Mouse (Mus musculus) hindbrain, embryonic 12.5 days (tissue): ENCODE results near the gene Cnnm1. TPM values are rescaled to one million over a fixed set of nuclear protein-coding genes. Genes with fewer than 3 reads are reported as not detected.

Experiments used
- ATAC-seq: fragments of 200-750 bp; cut with Nextera tagmentation; 2 replicates; pipeline ENCODE4 v1.8.0; 2017; ENCODE audit warnings: moderate TSS enrichment; ENCODE audit not compliant: low FRiP score
- H3K27ac ChIP-seq: fragments of 300-500 bp; sonication (generic); 2 replicates; pipeline ENCODE4 v1.5.1; 2016; ENCODE audit warnings: mild to moderate bottlenecking
- H3K27me3 ChIP-seq: fragments of 300-500 bp; sonication (generic); 2 replicates; pipeline ENCODE4 v1.6.1; 2016; ENCODE audit warnings: mild to moderate bottlenecking
- H3K36me3 ChIP-seq: fragments of 300-500 bp; sonication (generic); 2 replicates; pipeline ENCODE4 v1.6.1; 2016; ENCODE audit warnings: mild to moderate bottlenecking
- H3K4me1 ChIP-seq: fragments of 300-500 bp; sonication (generic); 2 replicates; pipeline ENCODE4 v1.6.1; 2016
- H3K4me2 ChIP-seq: fragments of 300-500 bp; sonication (generic); replicated peaks from 2 replicates; pipeline ENCODE4 v1.6.1; 2016; ENCODE audit warnings: mild to moderate bottlenecking
- H3K4me3 ChIP-seq: fragments of 300-500 bp; sonication (generic); 2 replicates; pipeline ENCODE4 v1.5.1; 2016; ENCODE audit warnings: mild to moderate bottlenecking
- H3K9ac ChIP-seq: fragments of 300-500 bp; sonication (generic); 2 replicates; pipeline ENCODE4 v1.6.1; 2016; ENCODE audit warnings: mild to moderate bottlenecking, moderate library complexity
- H3K9me3 ChIP-seq: fragments of 300-500 bp; sonication (generic); replicated peaks from 2 replicates; pipeline ENCODE4 v1.6.1; 2016; ENCODE audit warnings: mild to moderate bottlenecking
- WGBS: fragments of 180-500 bp; shearing (Covaris S2); methylation state at CpG from one replicate; pipeline ENCODE4 v1.1.7; 2016; 5-methylcytosine and 5-hydroxymethylcytosine counted together
- polyA plus RNA-seq: library from polyadenylated mRNA; unstranded; fragments of >200 nt; fragmentation: Nextera tagmentation; extraction: Ambion mirVana; gene quantifications from 2 replicates; pipeline ENCODE4 v1.2.1, GENCODE M21; 2016

The Cnnm1 gene
- polyA plus RNA-seq, 1 experiment from 2014 or later, result 0.67 TPM

- H3K9me3 ChIP-seq, result peaks cover 6% of the 10 kb centered on the region; the same call in 1 of the 2 replicates
- H3K4me1 ChIP-seq, result peaks cover 13% of the 10 kb centered on the region; the same call in 1 of the 2 replicates
- no peak overlapping the region for H3K4me2 ChIP-seq
- 84% methylated on average over 6 of the region's 6 CpGs for WGBS
- no peak overlapping the region for H3K4me3 ChIP-seq
- no peak for ATAC-seq
- no peak overlapping the region for H3K9ac ChIP-seq
- H3K36me3 ChIP-seq, result no peaks in the 10 kb centered on the region
- H3K27ac ChIP-seq, result no peak overlapping the region
- H3K27me3 ChIP-seq, result peaks cover 38% of the 10 kb centered on the region
These were observed 4.5 kb downstream of the Cnnm1 start for GRCm38 (mm10) chr19:43444636-43445205.

GRCm38 (mm10) chr19:43451563-43451962 is 11.3 kb downstream of the Cnnm1 start:
- Histone ChIP-seq H3K4me1 (no peaks in the 10 kb centered on the region), H3K9me3 (no peaks in the 10 kb centered on the region), H3K27ac (no peak overlapping the region), H3K27me3 (no peaks in the 10 kb centered on the region), H3K4me3 (no peak overlapping the region), H3K9ac (no peak overlapping the region), H3K4me2 (no peak overlapping the region), H3K36me3 (no peaks in the 10 kb centered on the region)
- ATAC-seq, result no peak
- 88% methylated on average over 10 of the region's 10 CpGs for WGBS

- no peaks in the 10 kb centered on the region for H3K9me3 ChIP-seq
- H3K9ac ChIP-seq, result no peak overlapping the region
- no peak overlapping the region for H3K4me3 ChIP-seq
- H3K27me3 ChIP-seq, result no peaks in the 10 kb centered on the region
- 87% methylated on average over 5 of the region's 5 CpGs for WGBS
- H3K4me2 ChIP-seq, result no peak overlapping the region
- no peak overlapping the region for H3K27ac ChIP-seq
- H3K4me1 ChIP-seq, result no peaks in the 10 kb centered on the region
- no peaks in the 10 kb centered on the region for H3K36me3 ChIP-seq
- ATAC-seq, result no peak
These were observed 11.9 kb downstream of the Cnnm1 start for GRCm38 (mm10) chr19:43452176-43452575.

GRCm38 (mm10) chr19:43453025-43453424 is 12.8 kb downstream of the Cnnm1 start:
- 92% methylated on average over 4 of the region's 4 CpGs for WGBS
- no peaks in the 10 kb centered on the region for H3K9me3 ChIP-seq
- H3K4me1 ChIP-seq, result no peaks in the 10 kb centered on the region
- H3K27ac ChIP-seq, result no peak overlapping the region
- H3K4me3 ChIP-seq, result no peak overlapping the region
- H3K9ac ChIP-seq, result no peak overlapping the region
- no peaks in the 10 kb centered on the region for H3K36me3 ChIP-seq
- no peak overlapping the region for H3K4me2 ChIP-seq
- no peaks in the 10 kb centered on the region for H3K27me3 ChIP-seq
- no peak for ATAC-seq

- Histone ChIP-seq H3K27me3 (no peaks in the 10 kb centered on the region), H3K4me1 (no peaks in the 10 kb centered on the region)
- 80% methylated on average over 4 of the region's 4 CpGs for WGBS
These were observed 19.7 kb downstream of the Cnnm1 start for GRCm38 (mm10) chr19:43459948-43460347.

GRCm38 (mm10) chr19:43460481-43460880 is 20.2 kb downstream of the Cnnm1 start:
- Histone ChIP-seq H3K4me1 (no peaks in the 10 kb centered on the region), H3K27ac (no peak overlapping the region), H3K36me3 (no peaks in the 10 kb centered on the region), H3K4me3 (no peak overlapping the region), H3K27me3 (no peaks in the 10 kb centered on the region), H3K9me3 (no peaks in the 10 kb centered on the region), H3K4me2 (no peak overlapping the region), H3K9ac (no peak overlapping the region)
- no peak for ATAC-seq
- WGBS, result 93% methylated on average over 12 of the region's 12 CpGs

More at GRCm38 (mm10) chr19:43459948-43460347, 19.7 kb downstream of the Cnnm1 start:
- H3K4me3 ChIP-seq, result no peak overlapping the region
- no peak overlapping the region for H3K4me2 ChIP-seq
- no peak overlapping the region for H3K27ac ChIP-seq
- H3K36me3 ChIP-seq, result no peaks in the 10 kb centered on the region
- no peak overlapping the region for H3K9ac ChIP-seq
- no peaks in the 10 kb centered on the region for H3K9me3 ChIP-seq
- ATAC-seq, result no peak

GRCm38 (mm10) chr19:43462141-43462540 is 21.9 kb downstream of the Cnnm1 start:
- H3K4me1 ChIP-seq, result no peaks in the 10 kb centered on the region
- H3K27ac ChIP-seq, result no peak overlapping the region
- H3K4me3 ChIP-seq, result no peak overlapping the region
- no peak for ATAC-seq
- no peak overlapping the region for H3K4me2 ChIP-seq
- no peak overlapping the region for H3K9ac ChIP-seq
- 93% methylated on average over 3 of the region's 3 CpGs for WGBS
- H3K36me3 ChIP-seq, result no peaks in the 10 kb centered on the region
- no peaks in the 10 kb centered on the region for H3K9me3 ChIP-seq
- no peaks in the 10 kb centered on the region for H3K27me3 ChIP-seq

- no peaks in the 10 kb centered on the region for H3K4me1 ChIP-seq
- no peaks in the 10 kb centered on the region for H3K27me3 ChIP-seq
- no peaks in the 10 kb centered on the region for H3K36me3 ChIP-seq
- WGBS, result 90% methylated on average over 7 of the region's 7 CpGs
- no peaks in the 10 kb centered on the region for H3K9me3 ChIP-seq
- H3K4me2 ChIP-seq, result no peak overlapping the region
- no peak overlapping the region for H3K9ac ChIP-seq
- H3K4me3 ChIP-seq, result no peak overlapping the region
- no peak for ATAC-seq
- no peak overlapping the region for H3K27ac ChIP-seq
These were observed 23.5 kb downstream of the Cnnm1 start for GRCm38 (mm10) chr19:43463546-43464293.

GRCm38 (mm10) chr19:43464294-43464687 is 24.1 kb downstream of the Cnnm1 start:
- H3K9me3 ChIP-seq, result no peaks in the 10 kb centered on the region
- H3K27ac ChIP-seq, result no peak overlapping the region
- no peak overlapping the region for H3K4me2 ChIP-seq
- WGBS, result 82% methylated on average over 3 of the region's 3 CpGs
- H3K9ac ChIP-seq, result no peak overlapping the region
- H3K27me3 ChIP-seq, result no peaks in the 10 kb centered on the region
- ATAC-seq, result no peak
- no peak overlapping the region for H3K4me3 ChIP-seq
- H3K36me3 ChIP-seq, result no peaks in the 10 kb centered on the region
- no peaks in the 10 kb centered on the region for H3K4me1 ChIP-seq

- Histone ChIP-seq H3K36me3 (no peaks in the 10 kb centered on the region), H3K9me3 (no peaks in the 10 kb centered on the region), H3K27me3 (no peaks in the 10 kb centered on the region), H3K9ac (no peak overlapping the region), H3K4me1 (no peaks in the 10 kb centered on the region), H3K4me2 (no peak overlapping the region), H3K27ac (no peak overlapping the region), H3K4me3 (no peak overlapping the region)
- WGBS, result 92% methylated on average over 11 of the region's 11 CpGs
- no peak for ATAC-seq
These were observed 24.8 kb downstream of the Cnnm1 start for GRCm38 (mm10) chr19:43465076-43465475.

- Histone ChIP-seq H3K4me3 (no peak overlapping the region), H3K27ac (no peak overlapping the region), H3K4me1 (no peaks in the 10 kb centered on the region), H3K9me3 (no peaks in the 10 kb centered on the region), H3K36me3 (no peaks in the 10 kb centered on the region), H3K4me2 (no peak overlapping the region), H3K27me3 (no peaks in the 10 kb centered on the region), H3K9ac (no peak overlapping the region)
- 94% methylated on average over 14 of the region's 14 CpGs for WGBS
- no peak for ATAC-seq
These were observed 25.5 kb downstream of the Cnnm1 start for GRCm38 (mm10) chr19:43465601-43466255.

- no peaks in the 10 kb centered on the region for H3K9me3 ChIP-seq
- H3K4me2 ChIP-seq, result no peak overlapping the region
- H3K27ac ChIP-seq, result no peak overlapping the region
- 81% methylated on average over 12 of the region's 12 CpGs for WGBS
- no peak overlapping the region for H3K9ac ChIP-seq
- no peaks in the 10 kb centered on the region for H3K36me3 ChIP-seq
- no peak overlapping the region for H3K4me3 ChIP-seq
- no peaks in the 10 kb centered on the region for H3K27me3 ChIP-seq
- no peaks in the 10 kb centered on the region for H3K4me1 ChIP-seq
- ATAC-seq, result no peak
These were observed 27.9 kb downstream of the Cnnm1 start for GRCm38 (mm10) chr19:43467927-43468685.
